In genomic region chr19:40240838-40241689, GRCm38 (mm10) we compare ENCODE assay signal across 10 mouse cellular contexts. TPM values are rescaled to one million over a fixed set of nuclear protein-coding genes. Genes with fewer than 3 reads are reported as not detected.
DNase-seq lines count a peak whose midpoint lies in the region; ATAC-seq and TF ChIP-seq lines count a peak whose summit lies in the region.
"Had no signal": no experiment of that assay in that cellular context is flagged by ENCODE, and none has a peak within 500 bp of the region (broad histone marks: within the 10 kb centered on the region; RNA-seq: fewer than 3 reads in every experiment).

No protein-coding gene starts in this region.

- peak overlapping the region; percentile 24; the same call in 1 of the 2 replicates for H3K27ac ChIP-seq in spleen, adult 2 months (ENCODE audit: insufficient read depth, low read length)
- peak overlapping the region; percentile 73 for H3K27ac ChIP-seq in heart, embryonic 15.5 days
- H3K27ac ChIP-seq in liver, embryonic 13.5 days, result peak overlapping the region; percentile 29; the same call in 1 of the 2 replicates
- no peak overlapping the region for H3K27ac ChIP-seq in stomach, embryonic 14.5 days (ENCODE audit: low read length)
- H3K27ac ChIP-seq: macrophage had no signal

- WGBS in spleen, adult 2 months, result 84% methylated on average over 14 of the region's 14 CpGs
- 31% methylated on average over 14 of the region's 14 CpGs for WGBS in heart, embryonic 15.5 days
- WGBS in liver, embryonic 13.5 days (ENCODE audit: insufficient replicate concordance), result 77% methylated on average over 14 of the region's 14 CpGs
- WGBS in stomach, embryonic 14.5 days, result 51% methylated on average over 14 of the region's 14 CpGs

- DNase-seq in adrenal gland, postnatal 10 days, result peak; percentile 33
- no peak for DNase-seq in adrenal gland, postnatal 25 days
- no peak for DNase-seq in spleen, adult 2 months (ENCODE audit: low read depth in 1 of 2, low spot score in 2 of 2)
- no peak for DNase-seq in spleen, postnatal 36 days (ENCODE audit: low spot score in 2 of 2)
- DNase-seq in liver, embryonic 13.5 days, result no peak
- DNase-seq in spleen, postnatal 4 days (ENCODE audit: low spot score in 2 of 2), result no peak

- H3K27me3 ChIP-seq in spleen, adult 2 months (ENCODE audit: control insufficient read depth, insufficient read depth, low read length), result no peaks in the 10 kb centered on the region
- no peaks in the 10 kb centered on the region for H3K27me3 ChIP-seq in heart, embryonic 15.5 days
- no peaks in the 10 kb centered on the region for H3K27me3 ChIP-seq in liver, embryonic 13.5 days
- H3K27me3 ChIP-seq in stomach, embryonic 14.5 days (ENCODE audit: control insufficient read depth, insufficient read depth, low read length), result no peaks in the 10 kb centered on the region

- no peaks in the 10 kb centered on the region for H3K4me1 ChIP-seq in spleen, adult 2 months (ENCODE audit: control insufficient read depth, insufficient read depth, insufficient read length)
- H3K4me1 ChIP-seq in heart, embryonic 15.5 days (replicated peaks), result peaks cover 42% of the 10 kb centered on the region
- peaks cover 3% of the 10 kb centered on the region; the same call in 1 of the 2 replicates for H3K4me1 ChIP-seq in liver, embryonic 13.5 days (replicated peaks)
- H3K4me1 ChIP-seq in stomach, embryonic 14.5 days (ENCODE audit: control insufficient read depth, insufficient read depth, low read length), result no peaks in the 10 kb centered on the region

- 0 out of 2 replicates have a peak overlapping the region, but pooled peaks have one; percentile 1 for H3K4me2 ChIP-seq in heart, embryonic 15.5 days
- H3K4me2 ChIP-seq in liver, embryonic 13.5 days, result no peak overlapping the region
- H3K4me2 ChIP-seq in stomach, embryonic 14.5 days (replicated peaks; ENCODE audit: low read depth, low read length), result no peak overlapping the region

- peak; percentile 25 for ATAC-seq in heart, embryonic 15.5 days (replicated peaks; ENCODE audit: insufficient number of reproducible peaks, insufficient read depth, low FRiP score, low read depth)
- ATAC-seq in liver, embryonic 13.5 days (ENCODE audit: low read depth), result no peak
- ATAC-seq in stomach, embryonic 14.5 days (ENCODE audit: insufficient number of reproducible peaks, insufficient read depth, low FRiP score, low read depth), result peak; percentile 71; the same call in 1 of the 2 replicates

- H3K4me3 ChIP-seq in spleen, adult 2 months (ENCODE audit: extremely low read depth, insufficient read depth, insufficient read length), result no peak overlapping the region
- H3K4me3 ChIP-seq in heart, embryonic 15.5 days, result no peak overlapping the region
- H3K4me3 ChIP-seq in liver, embryonic 13.5 days (replicated peaks), result no peak overlapping the region
- H3K4me3 ChIP-seq in stomach, embryonic 14.5 days (ENCODE audit: low read depth, low read length), result no peak overlapping the region
- H3K4me3 ChIP-seq: erythroblast, embryonic 14.5 days had no signal

- H3K9me3 ChIP-seq in heart, embryonic 15.5 days (replicated peaks), result no peaks in the 10 kb centered on the region
- no peaks in the 10 kb centered on the region for H3K9me3 ChIP-seq in liver, embryonic 13.5 days (replicated peaks)
- H3K9me3 ChIP-seq in stomach, embryonic 14.5 days (ENCODE audit: control insufficient read depth, low read depth, low read length), result no peaks in the 10 kb centered on the region

- TF ChIP-seq POLR2A in spleen, adult 2 months (IDR thresholded peaks at IDR 0.05; ENCODE audit: low read depth, low read length), result no peak

- H3K36me3 ChIP-seq in spleen, adult 2 months (ENCODE audit: control insufficient read depth, insufficient read depth, low read length), result no peaks in the 10 kb centered on the region
- peaks cover 4% of the 10 kb centered on the region; the same call in 1 of the 2 replicates for H3K36me3 ChIP-seq in heart, embryonic 15.5 days
- H3K36me3 ChIP-seq in liver, embryonic 13.5 days, result peaks cover 8% of the 10 kb centered on the region; the same call in 1 of the 2 replicates
- no peaks in the 10 kb centered on the region for H3K36me3 ChIP-seq in stomach, embryonic 14.5 days (ENCODE audit: control insufficient read depth, insufficient read depth, low read length)

- TF ChIP-seq CTCF in spleen, adult 2 months (IDR thresholded peaks at IDR 0.05; ENCODE audit: extremely low read depth, insufficient read depth, insufficient read length, insufficient replicate concordance), result no peak

- no peak overlapping the region for H3K9ac ChIP-seq in heart, embryonic 15.5 days
- no peak overlapping the region for H3K9ac ChIP-seq in liver, embryonic 13.5 days
- no peak overlapping the region for H3K9ac ChIP-seq in stomach, embryonic 14.5 days (replicated peaks; ENCODE audit: low read depth, low read length)

RNA-seq across cellular contexts. Expression of gene Pdlim1, which starts 30.6 kb away (rescaled TPM):
- 10 to 100 TPM; 59.1 to 66.8 TPM for total RNA-seq in adrenal gland, postnatal 10 days (2021)
- total RNA-seq in adrenal gland, postnatal 25 days (2021), result 19.3 and 22.0 TPM in 2 replicates
- polyA plus RNA-seq in spleen, adult 2 months (2012; rRNA removed), result 41.4 and 43.7 TPM in 2 replicates
- 245 and 283 TPM in 2 replicates for polyA plus RNA-seq in heart, embryonic 15.5 days (2015; fragmentation: Nextera tagmentation; extraction: Ambion mirVana)
- polyA plus RNA-seq in liver, embryonic 13.5 days (2015; fragmentation: Nextera tagmentation; extraction: Ambion mirVana), result 75.4 and 89.0 TPM in 2 replicates
- polyA plus RNA-seq in stomach, embryonic 14.5 days (2014; fragmentation: Nextera tagmentation; extraction: Ambion mirVana), result 213 and 220 TPM in 2 replicates

RNA-seq across cellular contexts. Expression of gene Cyp2c70, which starts 53.9 kb away (rescaled TPM):
- 10 to 100 TPM; 17.4 to 37.8 TPM for total RNA-seq in adrenal gland, postnatal 10 days (2021)
- total RNA-seq in adrenal gland, postnatal 25 days (2021), result 0.24 and 5.6 TPM in 2 replicates
- polyA plus RNA-seq in spleen, adult 2 months (2012; rRNA removed), result not detected in 2 replicates
- 0.18 TPM in 1 of 2 replicates, not detected in the other for polyA plus RNA-seq in heart, embryonic 15.5 days (2015; fragmentation: Nextera tagmentation; extraction: Ambion mirVana)
- 7.0 and 9.5 TPM in 2 replicates for polyA plus RNA-seq in liver, embryonic 13.5 days (2015; fragmentation: Nextera tagmentation; extraction: Ambion mirVana)
- polyA plus RNA-seq in stomach, embryonic 14.5 days (2014; fragmentation: Nextera tagmentation; extraction: Ambion mirVana), result 0.77 and 1.1 TPM in 2 replicates
- polyA plus RNA-seq: erythroblast, embryonic 14.5 days; macrophage had no signal
